Mouse (Mus musculus): ENCODE measurements around the gene Olfr322.
"Not testable (repeated sequence)": the region's sequence is repeated elsewhere in the genome, so short reads cannot be mapped to it uniquely, and the experiment has no call there.

Olfr322 gene

DNA sequence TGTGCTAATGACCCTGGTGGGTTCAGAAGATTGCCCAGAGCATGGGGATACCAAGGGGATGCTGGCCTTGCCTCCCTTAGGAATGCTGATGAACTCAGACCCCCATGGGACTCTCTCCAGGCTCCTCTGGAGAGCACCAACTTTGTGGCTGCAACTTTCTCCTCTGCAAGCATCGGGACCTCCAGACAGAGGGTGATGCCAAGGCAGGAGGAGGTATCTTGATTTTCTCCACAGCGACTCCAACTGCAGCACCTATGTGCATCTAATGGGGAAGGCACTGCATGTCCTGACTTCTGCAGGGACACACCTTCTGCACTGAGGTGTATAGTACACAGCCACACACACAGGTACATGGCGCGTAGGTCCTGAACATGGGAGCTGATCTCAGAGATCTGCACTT, at the start of gene Olfr322:
Olfr322 (plus strand) TSS at position 187 of the 400 bp plus-strand sequence.
- ATAC-seq (ENCODE audit: low TSS enrichment) = no peak

GRCm38 (mm10) chr11:58613359-58613758, 45.2 kb upstream of the Olfr322 start:
- no peak for ATAC-seq (ENCODE audit: low TSS enrichment)

GRCm38 (mm10) chr11:58614526-58614925, 44.1 kb upstream of the Olfr322 start:
- ATAC-seq (ENCODE audit: low TSS enrichment) = no peak

GRCm38 (mm10) chr11:58615975-58616374, 42.6 kb upstream of the Olfr322 start, which contains the start of gene 2210407C18Rik:
Gene 2210407C18Rik (minus strand): TSS chr11:58616075.
- no peak for ATAC-seq (ENCODE audit: low TSS enrichment)

- no peak for ATAC-seq (ENCODE audit: low TSS enrichment)
Observed at GRCm38 (mm10) chr11:58618369-58618768, 40.2 kb upstream of the Olfr322 start.

- peak; percentile 13; the same call in 1 of the 2 replicates for ATAC-seq (ENCODE audit: low TSS enrichment)
Observed at GRCm38 (mm10) chr11:58618793-58619192, 39.8 kb upstream of the Olfr322 start.

- no peak for ATAC-seq (ENCODE audit: low TSS enrichment)
Observed at GRCm38 (mm10) chr11:58626146-58626545, 32.4 kb upstream of the Olfr322 start.

GRCm38 (mm10) chr11:58630401-58630800, 28.2 kb upstream of the Olfr322 start, which contains the start of gene Olfr323:
Gene Olfr323 (minus strand): TSS chr11:58630501.
- ATAC-seq (ENCODE audit: low TSS enrichment) = no peak

DNA sequence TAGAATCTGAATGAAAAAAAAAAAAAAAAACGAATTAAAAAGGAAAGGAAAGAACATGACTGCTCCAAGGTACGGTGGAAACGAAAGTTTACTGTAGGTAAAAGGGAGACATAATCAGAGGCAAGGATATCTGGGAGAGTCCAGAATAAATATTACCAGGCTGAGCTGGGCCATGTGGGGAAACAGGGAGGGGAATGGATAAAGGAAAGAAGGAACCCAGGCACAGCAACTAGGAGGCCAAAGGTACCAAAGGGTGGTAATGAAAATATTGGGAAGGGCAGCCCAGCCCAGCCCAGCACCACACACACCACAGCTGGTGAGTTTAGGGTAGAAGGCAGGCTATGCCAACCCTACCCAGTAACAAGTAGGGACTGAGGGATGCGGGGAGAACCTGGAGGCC, 23.7 kb upstream of the Olfr322 start:
- ATAC-seq (ENCODE audit: low TSS enrichment) = no peak

GRCm38 (mm10) chr11:58636376-58636977, 22.1 kb upstream of the Olfr322 start:
- peak; percentile 62; the same call in 1 of the 2 replicates for ATAC-seq (ENCODE audit: low TSS enrichment)

DNA sequence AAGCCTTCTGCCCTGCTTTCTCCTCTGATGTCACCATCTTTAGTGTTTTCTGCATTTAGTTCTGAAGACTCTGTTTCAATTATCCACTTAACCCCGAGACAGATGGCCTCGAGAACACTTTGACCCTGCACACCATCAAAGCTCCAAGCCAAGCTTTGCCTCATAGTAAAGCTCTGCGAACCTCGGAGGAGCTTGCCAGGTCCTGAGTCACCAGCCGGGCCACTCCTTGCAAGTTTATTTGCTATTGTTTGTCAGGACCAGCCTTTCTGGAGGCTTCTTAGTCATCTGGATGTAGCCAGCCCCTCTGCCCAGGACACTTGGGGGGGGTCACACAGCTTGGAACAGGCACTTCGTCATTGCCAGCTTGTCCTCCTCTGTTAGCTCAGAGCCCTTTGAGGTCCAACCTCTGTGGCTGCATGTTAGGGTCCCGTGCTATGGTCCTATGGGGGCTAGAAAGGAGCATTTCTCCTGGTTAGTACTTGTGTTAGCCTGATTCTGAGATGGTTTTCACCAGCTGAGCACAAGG, 20.3 kb upstream of the Olfr322 start:
- no peak for ATAC-seq (ENCODE audit: low TSS enrichment)

DNA sequence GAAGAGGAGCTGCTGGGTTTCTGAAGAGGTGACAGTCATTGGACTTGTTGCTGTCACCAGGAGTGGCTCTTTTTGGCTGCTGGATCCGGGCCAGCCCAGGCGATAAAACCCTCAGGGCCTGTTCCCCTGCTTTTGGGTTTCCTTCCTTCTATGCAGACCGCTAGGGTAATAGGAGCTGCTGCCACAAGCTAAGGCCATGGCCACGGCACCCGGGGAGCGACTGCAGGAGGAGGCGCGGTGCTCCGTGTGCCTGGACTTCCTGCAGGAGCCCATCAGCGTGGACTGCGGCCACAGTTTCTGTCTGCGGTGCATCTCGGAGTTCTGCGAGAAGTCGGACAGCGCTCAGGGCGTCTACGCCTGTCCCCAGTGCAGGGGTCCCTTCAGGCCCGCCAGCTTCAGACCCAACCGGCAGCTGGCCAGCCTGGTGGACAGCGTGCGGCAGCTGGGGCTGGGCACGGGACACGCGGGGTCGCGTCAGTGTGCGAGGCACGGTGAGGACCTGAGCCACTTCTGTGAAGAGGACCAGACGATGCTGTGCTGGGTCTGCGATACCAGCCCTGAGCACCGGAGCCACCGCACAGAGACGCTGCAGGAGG, 18.2 kb upstream of the Olfr322 start, which contains the start of gene Trim58:
Trim58 (plus strand) TSS at position 194 of the 596 bp plus-strand sequence.
- ATAC-seq (ENCODE audit: low TSS enrichment) = peak; percentile 34; the same call in 1 of the 2 replicates

GRCm38 (mm10) chr11:58641057-58641456, 17.5 kb upstream of the Olfr322 start:
- ATAC-seq (ENCODE audit: low TSS enrichment) = no peak

DNA sequence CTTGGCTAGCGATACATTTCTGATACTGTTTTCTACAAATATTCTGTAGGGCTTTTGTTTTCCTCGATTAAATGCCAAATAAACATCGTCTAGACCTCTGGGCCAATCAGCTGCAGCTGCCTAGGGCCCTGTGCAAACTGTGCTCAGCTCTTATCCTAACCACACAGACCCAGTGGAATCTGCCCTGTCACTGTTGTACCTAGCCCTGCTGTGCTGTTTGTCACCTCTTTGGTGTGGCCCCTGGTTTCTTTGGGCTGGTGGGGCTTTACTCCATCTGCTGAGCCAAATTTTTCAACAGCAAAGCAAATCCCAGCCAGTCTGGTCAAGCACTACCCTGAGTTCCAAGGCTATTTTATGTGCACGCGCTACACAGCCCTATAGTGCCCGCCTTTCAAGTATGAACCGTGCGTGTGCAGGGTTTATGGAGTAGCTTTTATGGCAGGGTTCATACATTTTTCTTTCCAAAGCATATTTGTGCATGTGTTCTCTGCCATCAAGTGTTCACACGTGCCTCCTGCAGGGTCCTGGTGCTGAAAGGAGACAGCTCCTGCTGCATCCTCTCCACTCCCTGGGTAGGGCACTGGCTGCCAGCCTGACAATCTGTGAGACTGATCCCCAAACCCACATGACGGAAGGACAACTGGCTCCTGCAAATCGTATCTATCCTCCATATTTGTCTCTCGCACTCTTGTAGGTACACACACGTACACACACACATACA, 16.8 kb upstream of the Olfr322 start:
- no peak for ATAC-seq (ENCODE audit: low TSS enrichment)

- ATAC-seq (ENCODE audit: low TSS enrichment) = peak; percentile 55
Observed at GRCm38 (mm10) chr11:58643350-58643749, 15.2 kb upstream of the Olfr322 start.

DNA sequence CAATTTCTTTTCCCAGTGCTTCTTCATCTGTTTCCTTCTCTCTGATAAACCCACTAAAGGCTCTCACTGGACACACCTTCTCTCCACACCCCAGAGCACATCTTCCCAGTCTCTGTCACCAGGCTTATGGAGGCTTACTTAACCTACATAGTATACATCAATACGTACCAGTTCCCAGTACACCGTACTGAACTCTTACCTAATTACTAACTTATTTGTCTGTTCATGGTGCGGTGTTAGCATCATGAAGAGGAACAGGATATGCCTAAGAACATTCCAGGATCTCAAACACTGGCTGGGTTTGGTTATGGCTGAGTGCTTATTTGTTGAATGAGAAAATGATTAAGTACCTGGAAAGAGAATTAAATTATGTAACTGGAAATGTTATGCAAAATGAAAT, 3.4 kb upstream of the Olfr322 start:
- ATAC-seq (ENCODE audit: low TSS enrichment) = no peak

GRCm38 (mm10) chr11:58669252-58669651, 10.7 kb downstream of the Olfr322 start:
- ATAC-seq (ENCODE audit: low TSS enrichment) = no peak

DNA sequence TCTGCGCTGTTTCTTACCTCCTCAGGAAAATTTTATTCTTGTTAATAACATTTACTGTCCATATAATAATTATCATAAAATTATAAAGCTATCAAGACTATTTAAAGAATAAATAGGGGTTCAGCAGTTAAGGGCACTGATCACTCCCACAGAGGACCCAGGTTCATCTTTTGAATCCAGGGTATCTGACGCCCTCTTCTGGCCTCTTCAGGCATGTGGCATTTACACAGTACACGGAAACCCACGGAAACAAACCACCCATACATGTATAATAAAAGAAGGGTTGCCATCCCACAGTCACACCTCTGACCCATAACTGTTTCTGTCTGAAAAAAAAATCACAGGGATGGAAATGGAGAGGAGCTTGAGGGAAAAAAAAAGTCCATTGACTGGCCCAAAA, 13.2 kb downstream of the Olfr322 start:
- no peak for ATAC-seq (ENCODE audit: low TSS enrichment)

GRCm38 (mm10) chr11:58680799-58681198, 22.2 kb downstream of the Olfr322 start, which contains the start of gene Olfr320:
Gene Olfr320 (plus strand): TSS chr11:58681099.
- ATAC-seq (ENCODE audit: low TSS enrichment) = no peak

DNA sequence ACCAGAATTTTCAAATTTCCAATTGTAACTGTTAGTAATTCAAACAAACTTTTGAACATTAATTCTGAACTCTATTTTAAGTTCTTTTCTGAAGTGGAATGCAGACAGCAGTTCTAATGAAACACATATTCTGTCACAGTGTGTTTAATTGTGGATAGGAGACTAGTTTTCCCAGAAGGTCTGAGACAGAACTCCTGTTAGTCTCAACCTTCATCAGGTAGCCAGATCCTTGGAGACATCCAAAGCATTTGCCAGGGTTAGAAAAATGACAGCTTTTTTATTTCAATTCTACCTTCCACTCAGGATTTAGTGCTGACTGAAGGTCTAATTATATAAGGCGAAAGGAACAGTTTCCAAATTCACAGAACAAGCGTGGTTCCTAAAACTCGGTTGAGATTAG, 40.3 kb downstream of the Olfr322 start, which contains the start of gene Olfr319:
Olfr319 (plus strand) TSS at position 301 of the 400 bp plus-strand sequence.
- no peak for ATAC-seq (ENCODE audit: low TSS enrichment)

- ATAC-seq (ENCODE audit: low TSS enrichment) = no peak
Observed at GRCm38 (mm10) chr11:58709086-58709485, 50.5 kb downstream of the Olfr322 start.

DNA sequence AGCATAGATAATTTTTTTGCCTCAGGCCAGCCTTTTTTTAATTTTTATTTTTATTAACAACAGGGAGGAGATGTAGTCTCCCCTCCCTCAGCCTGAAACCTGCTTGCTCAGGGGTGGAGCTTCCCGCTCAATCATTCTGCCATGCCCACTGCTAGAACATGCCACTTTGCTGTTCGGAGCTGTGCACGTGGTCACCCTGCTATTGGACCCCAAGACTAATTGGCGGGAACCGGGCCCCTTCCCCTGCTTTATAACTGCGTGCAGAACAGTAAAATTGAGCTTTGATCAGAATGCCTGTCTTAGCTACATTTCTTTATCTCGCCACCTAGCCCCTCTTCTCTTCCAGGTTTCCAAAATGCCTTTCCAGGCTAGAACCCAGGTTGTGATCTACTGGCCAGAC, 59.1 kb downstream of the Olfr322 start:
- not testable (repeated sequence) for ATAC-seq (ENCODE audit: low TSS enrichment)
